Mouse (Mus musculus) heart, adult 2 months (tissue): ENCODE data around the gene Ppp3ca. TPM values are rescaled to one million over a fixed set of nuclear protein-coding genes. Genes with fewer than 3 reads are reported as not detected.

Experiments
- DNase-seq, 2 experiments: peaks; one replicate each; pipeline ENCODE4 v3.0.0; 2021
- H3K27ac ChIP-seq: fragments of 200-600 bp; 2 replicates; pipeline ENCODE4 v1.8.1; 2022
- H3K27me3 ChIP-seq: fragments of 200-500 bp; 2 replicates; pipeline ENCODE4 v1.6.1; 2012; ENCODE audit warnings: mild to moderate bottlenecking, low read length, inconsistent platforms, mixed read lengths; ENCODE audit not compliant: control insufficient read depth, insufficient read depth
- H3K36me3 ChIP-seq: fragments of 200-500 bp; 2 replicates; pipeline ENCODE4 v1.6.1; 2012; ENCODE audit warnings: low read length, inconsistent platforms; ENCODE audit not compliant: control insufficient read depth, insufficient read depth
- H3K4me1 ChIP-seq: fragments of 200-500 bp; 2 replicates; pipeline ENCODE4 v1.6.1; 2011; ENCODE audit warnings: low read length; ENCODE audit not compliant: control insufficient read depth, insufficient read depth
- H3K4me3 ChIP-seq: fragments of 200-600 bp; 2 replicates; pipeline ENCODE4 v1.8.1; 2022
- H3K79me2 ChIP-seq: fragments of 200-500 bp; replicated peaks from 2 replicates; pipeline ENCODE4 v1.6.1; 2012; ENCODE audit warnings: mild to moderate bottlenecking, inconsistent platforms, low read length, moderate library complexity, mixed read lengths; ENCODE audit not compliant: control insufficient read depth, insufficient read depth
- H3K9ac ChIP-seq: fragments of 200-500 bp; 2 replicates; pipeline ENCODE4 v1.6.1; 2012; ENCODE audit warnings: low read depth, mild to moderate bottlenecking, control low read depth, inconsistent platforms, low read length, mixed read lengths
- CTCF ChIP-seq: fragments of 200-600 bp; IDR thresholded peaks from 2 replicates; pipeline ENCODE4 v1.8.1; 2022; ENCODE audit warnings: antibody characterized with exemption, mild to moderate bottlenecking, moderate library complexity
- EP300 ChIP-seq: fragments of 200-500 bp; IDR thresholded peaks from 2 replicates; pipeline ENCODE4 v1.6.1; 2011; ENCODE audit warnings: low read depth, low read length, control low read depth; ENCODE audit not compliant: insufficient read depth
- POLR2A ChIP-seq: fragments of 200-500 bp; IDR thresholded peaks from 2 replicates; pipeline ENCODE4 v1.6.1; 2011; ENCODE audit warnings: mild to moderate bottlenecking, low read depth, low read length, control low read depth; ENCODE audit not compliant: insufficient read depth
- WGBS: fragments of 180-500 bp; shearing (Covaris S2); methylation state at CpG from one replicate; pipeline ENCODE4 v1.1.7; 2018; 5-methylcytosine and 5-hydroxymethylcytosine counted together
- intact Hi-C: fragments of 180-260 bp; cut with DNase I; formaldehyde crosslinking; loops from one replicate; pipeline ENCODE4 v1.15.1; 2025
- polyA plus RNA-seq: library from polyadenylated mRNA; depleted of rRNA; stranded (reverse); fragments of >200 nt; gene quantifications from 2 replicates; pipeline ENCODE4 v1.2.3, GENCODE M21; 2012
- total RNA-seq, 2 experiments: library from RNA; stranded (reverse); gene quantifications; 2 replicates each; pipeline ENCODE4 v1.2.3; 2021

Ppp3ca gene
- total and polyA plus RNA-seq, 3 experiments: 18.3 to 44.3 (median 41.7) TPM

GRCm38 (mm10) chr3:136756137-136756536 is 86.2 kb downstream of the Ppp3ca start:
- intact Hi-C loops: no loop called here
- Histone ChIP-seq H3K27ac (no peak overlapping the region), H3K4me1 (peaks cover 3% of the 10 kb centered on the region), H3K36me3 (no peaks in the 10 kb centered on the region), H3K27me3 (no peaks in the 10 kb centered on the region), H3K79me2 (peaks cover 3% of the 10 kb centered on the region), H3K9ac (no peak overlapping the region), H3K4me3 (no peak overlapping the region)
- no peak for DNase-seq
- no peak for TF ChIP-seq POLR2A
- no peak for TF ChIP-seq CTCF
- TF ChIP-seq EP300: no peak
- 84% methylated on average over 6 of the region's 6 CpGs for WGBS

GRCm38 (mm10) chr3:136759446-136759845 is 89.5 kb downstream of the Ppp3ca start:
- TF ChIP-seq CTCF: no peak
- TF ChIP-seq EP300: no peak
- no peak for TF ChIP-seq POLR2A
- H3K27ac ChIP-seq: no peak overlapping the region
- no peak for DNase-seq
- H3K36me3 ChIP-seq: no peaks in the 10 kb centered on the region
- H3K79me2 ChIP-seq: peaks cover 3% of the 10 kb centered on the region
- 92% methylated on average over 12 of the region's 12 CpGs for whole genome bisulfite sequencing
- H3K4me3 ChIP-seq: no peak overlapping the region
- intact Hi-C loops: no loop called here
- no peak overlapping the region for H3K9ac ChIP-seq
- no peaks in the 10 kb centered on the region for H3K27me3 ChIP-seq
- peaks cover 8% of the 10 kb centered on the region for H3K4me1 ChIP-seq

- H3K4me3 ChIP-seq: no peak overlapping the region
- TF ChIP-seq CTCF (no peak), EP300 (no peak), POLR2A (no peak)
- H3K27me3 ChIP-seq: no peaks in the 10 kb centered on the region
- H3K27ac ChIP-seq: no peak overlapping the region
- no peak for DNase-seq
- peaks cover 9% of the 10 kb centered on the region for H3K4me1 ChIP-seq
- peaks cover 3% of the 10 kb centered on the region for H3K79me2 ChIP-seq
- intact Hi-C loops: loop anchor here (5.0 kb wide), 2 partner anchors 44 to 89 kb away; partner anchors contain the start of gene Ppp3ca
- H3K9ac ChIP-seq: no peak overlapping the region
- 66% methylated on average over 7 of the region's 7 CpGs for WGBS
- H3K36me3 ChIP-seq: no peaks in the 10 kb centered on the region
These were observed 91.5 kb downstream of the Ppp3ca start for GRCm38 (mm10) chr3:136761292-136761978.

GRCm38 (mm10) chr3:136761979-136762341 is 92.0 kb downstream of the Ppp3ca start:
- H3K4me1 ChIP-seq: peaks cover 9% of the 10 kb centered on the region
- intact Hi-C loops: loop anchor here (5.0 kb wide), 2 partner anchors 45 to 90 kb away; partner anchors contain the start of gene Ppp3ca
- no peak overlapping the region for H3K4me3 ChIP-seq
- H3K27ac ChIP-seq: no peak overlapping the region
- H3K79me2 ChIP-seq: peaks cover 3% of the 10 kb centered on the region
- TF ChIP-seq EP300 (no peak), POLR2A (no peak), CTCF (no peak)
- H3K36me3 ChIP-seq: no peaks in the 10 kb centered on the region
- WGBS: 63% methylated on average over 1 of the region's 1 CpGs
- DNase-seq: no peak
- no peak overlapping the region for H3K9ac ChIP-seq
- no peaks in the 10 kb centered on the region for H3K27me3 ChIP-seq

GRCm38 (mm10) chr3:136763717-136764270 is 93.9 kb downstream of the Ppp3ca start:
- intact Hi-C loops: loop anchor here (5.0 kb wide), 2 partner anchors 46 to 91 kb away; partner anchors contain the start of gene Ppp3ca
- 55% methylated on average over 5 of the region's 5 CpGs for WGBS

GRCm38 (mm10) chr3:136765569-136765968 is 95.6 kb downstream of the Ppp3ca start:
- H3K27ac ChIP-seq: no peak overlapping the region
- H3K4me1 ChIP-seq: peaks cover 16% of the 10 kb centered on the region
- peaks cover 7% of the 10 kb centered on the region for H3K79me2 ChIP-seq
- TF ChIP-seq EP300 (no peak), POLR2A (no peak), CTCF (no peak)
- DNase-seq: no peak
- no peaks in the 10 kb centered on the region; the same call in 1 of the 2 replicates for H3K36me3 ChIP-seq
- 34% methylated on average over 2 of the region's 2 CpGs for WGBS
- intact Hi-C loops: no loop called here
- H3K27me3 ChIP-seq: no peaks in the 10 kb centered on the region
- no peak overlapping the region for H3K9ac ChIP-seq
- no peak overlapping the region for H3K4me3 ChIP-seq

More at GRCm38 (mm10) chr3:136763717-136764270, 93.9 kb downstream of the Ppp3ca start:
- Histone ChIP-seq H3K79me2 (peaks cover 3% of the 10 kb centered on the region), H3K27me3 (no peaks in the 10 kb centered on the region), H3K27ac (no peak overlapping the region), H3K9ac (no peak overlapping the region), H3K4me3 (no peak overlapping the region), H3K36me3 (no peaks in the 10 kb centered on the region), H3K4me1 (peaks cover 12% of the 10 kb centered on the region)
- no peak for DNase-seq
- TF ChIP-seq CTCF (no peak), POLR2A (no peak)
